ENCODE assay signal across 9 mouse cellular contexts in genomic region chr8:26848955-26849684, GRCm38 (mm10).
A peak's percentile ranks its signal among the peaks of the same experiment; 100 is the strongest.
DNase-seq lines count a peak whose midpoint lies in the region; ATAC-seq and TF ChIP-seq lines count a peak whose summit lies in the region.
"Had no signal": no experiment of that assay in that cellular context is flagged by ENCODE, and none has a peak within 500 bp of the region (broad histone marks: within the 10 kb centered on the region; RNA-seq: fewer than 3 reads in every experiment).

No protein-coding gene starts in this region.

- H3K9ac ChIP-seq in lung, embryonic 16.5 days (ENCODE audit: low read length) = no peak overlapping the region

- no peaks in the 10 kb centered on the region for H3K27me3 ChIP-seq in kidney, adult 2 months (replicated peaks; ENCODE audit: control insufficient read depth, insufficient read depth, low read length)
- H3K27me3 ChIP-seq in lung, embryonic 16.5 days (ENCODE audit: control insufficient read depth, insufficient read depth, low read depth, low read length) = no peaks in the 10 kb centered on the region; the same call in 1 of the 2 replicates

- H3K4me3 ChIP-seq in kidney, adult 2 months (ENCODE audit: insufficient read depth, low read depth, low read length) = no peak overlapping the region
- no peak overlapping the region for H3K4me3 ChIP-seq in brown adipose tissue, adult 24 weeks (ENCODE audit: insufficient read depth, low read depth, low read length)
- H3K4me3 ChIP-seq in lung, embryonic 16.5 days (ENCODE audit: low read length) = no peak overlapping the region
- H3K4me3 ChIP-seq: erythroblast, embryonic 14.5 days had no signal

- no peak for ATAC-seq in lung, embryonic 16.5 days (ENCODE audit: low read depth)

- intact Hi-C loops in heart, postnatal 14 days (cut with DNase I) = loop anchor here (5.0 kb wide), 1 partner anchor 128 kb away; the partner anchor contains the start of gene Zfp703

- no peak for TF ChIP-seq POLR2A in kidney, adult 2 months (IDR thresholded peaks at IDR 0.05; ENCODE audit: low read depth, low read length)

- H3K4me1 ChIP-seq in kidney, adult 2 months (ENCODE audit: control insufficient read depth, insufficient read depth, low read length) = no peaks in the 10 kb centered on the region
- peaks cover 7% of the 10 kb centered on the region; the same call in 1 of the 2 replicates for H3K4me1 ChIP-seq in brown adipose tissue, adult 24 weeks (ENCODE audit: control insufficient read depth, insufficient read depth, insufficient read length, low read length)
- H3K4me1 ChIP-seq in lung, embryonic 16.5 days (replicated peaks; ENCODE audit: control insufficient read depth, insufficient read depth, low read length) = peaks cover 15% of the 10 kb centered on the region

- TF ChIP-seq CTCF in kidney, adult 2 months (conservative IDR thresholded peaks at IDR 0.05; ENCODE audit: insufficient read depth, insufficient read length, low read depth, low read length) = no peak

- peak overlapping the region; percentile 26; the same call in 1 of the 2 replicates for H3K4me2 ChIP-seq in lung, embryonic 16.5 days (ENCODE audit: low read depth, low read length)

- 69% methylated on average over 19 of the region's 19 CpGs for WGBS in kidney, adult 2 months
- 39% methylated on average over 19 of the region's 19 CpGs for WGBS in lung, embryonic 16.5 days

- no peak overlapping the region for H3K27ac ChIP-seq in kidney, adult 2 months (ENCODE audit: insufficient read depth, low read depth, low read length)
- 0 out of 2 replicates have a peak overlapping the region, but pooled peaks have one; percentile 16 for H3K27ac ChIP-seq in brown adipose tissue, adult 24 weeks (replicated peaks; ENCODE audit: low read depth, low read length)
- H3K27ac ChIP-seq in lung, embryonic 16.5 days (ENCODE audit: low read length) = no peak overlapping the region

- peak; percentile 67 for DNase-seq in kidney, postnatal 10 days
- DNase-seq in kidney, adult 2 months = no peak
- peak; percentile 40 to 50 for DNase-seq in heart, postnatal 14 days
- no peak for DNase-seq in layer of hippocampus, postnatal 36 days
- no peak for DNase-seq in layer of hippocampus, postnatal 10 days (ENCODE audit: low spot score in 2 of 2)
- DNase-seq in thymus, postnatal 0 days (ENCODE audit: low spot score) = no peak

- no peaks in the 10 kb centered on the region for H3K36me3 ChIP-seq in kidney, adult 2 months (ENCODE audit: control insufficient read depth, insufficient read depth, low read length)
- H3K36me3 ChIP-seq in lung, embryonic 16.5 days (ENCODE audit: control insufficient read depth, insufficient read depth, low read length) = no peaks in the 10 kb centered on the region

- no peaks in the 10 kb centered on the region for H3K9me3 ChIP-seq in lung, embryonic 16.5 days (ENCODE audit: control insufficient read depth, low read length)

Comparison
In these comparisons a context has a peak if more than half of its experiments do, and no peak if none do; other contexts are left out.
1. DNase-seq: peak in kidney, postnatal 10 days (single experiment) and heart, postnatal 14 days (2 of 2); none in kidney, adult 2 months (single experiment), layer of hippocampus, postnatal 36 days (0 of 2), layer of hippocampus, postnatal 10 days (0 of 2) and thymus, postnatal 0 days (single experiment).